Mouse (Mus musculus) hindbrain, embryonic 11.5 days (tissue): ENCODE results near the gene Dop1b. TPM values are rescaled to one million over a fixed set of nuclear protein-coding genes. Genes with fewer than 3 reads are reported as not detected.

Experiments
- ATAC-seq: fragments of 200-750 bp; cut with Nextera tagmentation; 2 replicates; pipeline ENCODE4 v1.8.0; 2017; ENCODE audit warnings: mild to moderate bottlenecking, moderate TSS enrichment, moderate library complexity; ENCODE audit not compliant: low FRiP score
- DNase-seq: peaks from one replicate; pipeline ENCODE4 v3.0.0-alpha.2; 2015; ENCODE audit warnings: low spot score
- H3K27ac ChIP-seq: fragments of 300-500 bp; sonication (generic); 2 replicates; pipeline ENCODE4 v1.5.1; 2014; ENCODE audit warnings: mild to moderate bottlenecking, low read depth, low read length
- H3K27me3 ChIP-seq: fragments of 300-500 bp; sonication (generic); 2 replicates; pipeline ENCODE4 v1.6.1; 2014; ENCODE audit warnings: mild to moderate bottlenecking, low read length, moderate library complexity, mixed read lengths; ENCODE audit not compliant: control insufficient read depth, insufficient read depth
- H3K36me3 ChIP-seq: fragments of 300-500 bp; sonication (generic); 2 replicates; pipeline ENCODE4 v1.6.1; 2014; ENCODE audit warnings: mild to moderate bottlenecking, low read length, moderate library complexity, mixed read lengths; ENCODE audit not compliant: control insufficient read depth, insufficient read depth
- H3K4me1 ChIP-seq: fragments of 300-500 bp; sonication (generic); replicated peaks from 2 replicates; pipeline ENCODE4 v1.6.1; 2014; ENCODE audit warnings: low read length, mixed read lengths; ENCODE audit not compliant: control insufficient read depth, insufficient read depth
- H3K4me2 ChIP-seq: fragments of 300-500 bp; sonication (generic); replicated peaks from 2 replicates; pipeline ENCODE4 v1.6.1; 2014; ENCODE audit warnings: mild to moderate bottlenecking, low read depth, low read length
- H3K4me3 ChIP-seq: fragments of 300-500 bp; sonication (generic); 2 replicates; pipeline ENCODE4 v1.5.1; 2014; ENCODE audit warnings: low read depth, low read length
- H3K9ac ChIP-seq: fragments of 300-500 bp; sonication (generic); 2 replicates; pipeline ENCODE4 v1.6.1; 2014; ENCODE audit warnings: low read depth, low read length
- H3K9me3 ChIP-seq: fragments of 300-500 bp; sonication (generic); 2 replicates; pipeline ENCODE4 v1.6.1; 2016; ENCODE audit warnings: low read length; ENCODE audit not compliant: control insufficient read depth
- WGBS: fragments of 180-500 bp; shearing (Covaris S2); extraction: QIAGEN DNeasy Blood & Tissue Kit; methylation state at CpG from one replicate; pipeline ENCODE4 v1.1.7; 2014; 5-methylcytosine and 5-hydroxymethylcytosine counted together
- polyA plus RNA-seq: library from polyadenylated mRNA; unstranded; fragments of >200 nt; fragmentation: Nextera tagmentation; extraction: Ambion mirVana; gene quantifications from 2 replicates; pipeline ENCODE4 v1.2.1, GENCODE M21; 2014

Dop1b gene
- polyA plus RNA-seq, 1 experiment from 2014 or later: 19.6 TPM

DNA sequence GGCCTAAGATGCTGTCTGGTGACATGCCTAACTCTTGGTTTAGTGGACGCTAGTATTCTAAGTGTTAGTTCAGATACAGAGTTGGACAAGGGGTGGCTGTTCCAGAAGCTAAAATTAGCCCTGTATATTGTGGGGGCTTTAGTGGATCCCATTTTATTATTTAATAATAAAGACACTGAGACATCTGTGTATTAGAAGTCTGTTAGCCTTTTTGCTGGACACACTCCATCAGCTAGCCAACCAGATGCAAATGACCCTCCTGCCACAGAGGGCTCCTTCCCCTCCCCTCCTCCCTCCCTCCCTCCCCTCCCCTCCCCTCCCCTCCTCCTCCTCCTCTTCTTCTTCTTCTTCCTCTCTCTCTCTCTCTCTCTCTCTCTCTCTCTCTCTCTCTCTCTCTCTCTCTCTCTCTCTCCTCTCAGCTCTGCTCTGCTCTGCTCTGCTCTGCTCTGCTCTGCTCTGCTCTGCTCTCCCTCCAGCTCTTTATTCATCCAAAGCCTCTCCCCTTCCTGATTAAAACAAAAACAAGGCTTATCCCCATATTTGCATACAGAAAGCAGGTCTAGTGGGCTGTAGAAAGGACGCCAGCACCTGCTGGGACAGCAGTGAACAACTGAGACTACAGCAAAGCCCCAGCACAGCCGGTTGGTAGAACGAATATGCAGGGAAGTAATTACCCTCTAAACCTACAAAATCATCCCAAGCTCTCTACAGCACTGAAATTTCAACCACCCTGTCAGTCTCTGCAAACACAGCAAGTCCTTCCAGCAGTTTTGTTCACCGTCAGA is 78.5 kb downstream of the Dop1b start:
- 30% methylated on average over 5 of the region's 5 CpGs for WGBS
- no peak overlapping the region for H3K4me3 ChIP-seq
- DNase-seq (no peak), ATAC-seq (no peak)
- no peak overlapping the region for H3K9ac ChIP-seq
- H3K27ac ChIP-seq: no peak overlapping the region
- H3K27me3 ChIP-seq: no peaks in the 10 kb centered on the region
- H3K9me3 ChIP-seq: no peaks in the 10 kb centered on the region
- H3K4me1 ChIP-seq: no peaks in the 10 kb centered on the region
- no peaks in the 10 kb centered on the region for H3K36me3 ChIP-seq
- H3K4me2 ChIP-seq: no peak overlapping the region

DNA sequence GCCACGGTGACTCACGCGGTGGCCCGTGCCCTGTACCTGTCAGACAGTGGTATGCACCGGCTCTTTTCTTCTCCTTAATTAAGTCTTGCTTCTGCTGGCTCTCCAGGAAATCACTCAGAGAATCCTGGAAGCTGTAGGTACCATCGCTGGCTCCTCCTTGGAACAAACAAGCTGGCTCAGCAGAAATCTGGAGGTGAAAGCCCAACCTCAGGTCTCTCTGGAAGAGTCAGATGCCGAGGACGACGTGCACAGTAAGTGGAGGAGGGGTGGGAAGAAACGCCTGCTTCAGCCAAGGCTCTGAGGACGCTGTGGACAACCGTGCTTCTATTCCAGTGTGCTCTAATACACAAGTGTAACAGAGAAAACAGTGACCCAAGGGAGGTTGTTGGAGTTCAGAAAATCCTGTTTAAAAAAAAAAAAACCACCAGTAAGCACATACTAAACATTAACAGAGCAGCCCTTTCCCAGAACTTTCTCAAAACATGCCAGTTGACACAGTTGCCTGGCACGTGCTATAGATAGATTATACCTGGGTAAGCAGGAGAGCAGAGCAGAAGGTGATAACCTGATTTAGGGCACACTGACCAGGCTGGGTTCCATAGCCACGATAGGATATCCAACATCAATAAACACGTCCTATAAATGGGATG is 81.4 kb downstream of the Dop1b start:
- H3K36me3 ChIP-seq: no peaks in the 10 kb centered on the region
- H3K4me2 ChIP-seq: no peak overlapping the region
- H3K4me1 ChIP-seq: no peaks in the 10 kb centered on the region
- no peaks in the 10 kb centered on the region for H3K27me3 ChIP-seq
- H3K4me3 ChIP-seq: no peak overlapping the region
- 72% methylated on average over 15 of the region's 15 CpGs for WGBS
- no peak overlapping the region for H3K9ac ChIP-seq
- H3K27ac ChIP-seq: no peak overlapping the region
- DNase-seq: no peak
- ATAC-seq: no peak
- no peaks in the 10 kb centered on the region for H3K9me3 ChIP-seq

DNA sequence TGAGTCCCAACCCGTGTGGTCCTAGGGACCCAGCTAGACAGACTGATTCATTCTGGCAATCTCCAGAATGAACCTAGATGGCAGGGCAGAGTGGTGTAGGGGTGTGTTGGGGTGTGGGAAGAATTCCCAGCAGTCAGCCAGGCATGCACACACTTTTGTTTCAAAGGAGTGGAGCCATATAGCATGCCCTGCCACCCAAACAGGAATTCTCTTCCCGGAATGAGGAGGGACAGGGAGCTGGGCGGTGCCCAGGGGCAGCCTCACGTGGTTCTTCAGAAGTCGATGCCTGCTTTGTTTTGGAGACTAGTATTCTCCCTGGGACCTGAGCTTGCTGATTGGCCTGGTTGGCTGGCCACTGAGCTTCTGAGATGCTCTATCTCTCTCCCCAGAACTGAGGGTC is 83.1 kb downstream of the Dop1b start:
- Histone ChIP-seq H3K4me1 (no peaks in the 10 kb centered on the region), H3K4me3 (no peak overlapping the region), H3K9ac (no peak overlapping the region), H3K9me3 (no peaks in the 10 kb centered on the region), H3K27me3 (no peaks in the 10 kb centered on the region), H3K4me2 (no peak overlapping the region), H3K27ac (no peak overlapping the region), H3K36me3 (no peaks in the 10 kb centered on the region)
- 80% methylated on average over 5 of the region's 5 CpGs for WGBS
- no peak for DNase-seq
- ATAC-seq: no peak

DNA sequence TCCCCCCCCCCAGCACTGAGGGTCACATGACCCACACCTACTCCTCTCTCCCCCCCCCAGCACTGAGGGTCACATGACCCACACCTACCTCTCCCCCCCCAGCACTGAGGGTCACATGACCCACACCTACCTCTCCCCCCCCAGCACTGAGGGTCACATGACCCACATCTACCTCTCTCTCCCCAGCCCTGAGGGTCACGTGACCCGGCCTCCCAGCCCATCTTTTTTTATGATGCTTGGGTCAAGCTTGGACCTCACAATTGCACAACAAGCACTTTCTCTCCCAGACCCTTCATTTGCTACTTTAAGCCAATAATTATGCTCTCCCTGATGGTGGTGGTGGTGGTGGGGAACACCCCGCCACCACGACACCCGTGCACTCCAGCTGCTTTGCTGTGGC is 83.7 kb downstream of the Dop1b start:
- Histone ChIP-seq H3K27me3 (no peaks in the 10 kb centered on the region), H3K4me3 (no peak overlapping the region), H3K9ac (no peak overlapping the region), H3K36me3 (no peaks in the 10 kb centered on the region), H3K4me2 (no peak overlapping the region), H3K9me3 (no peaks in the 10 kb centered on the region), H3K27ac (no peak overlapping the region), H3K4me1 (no peaks in the 10 kb centered on the region)
- DNase-seq: no peak
- WGBS: 95% methylated on average over 5 of the region's 5 CpGs
- ATAC-seq: no peak

DNA sequence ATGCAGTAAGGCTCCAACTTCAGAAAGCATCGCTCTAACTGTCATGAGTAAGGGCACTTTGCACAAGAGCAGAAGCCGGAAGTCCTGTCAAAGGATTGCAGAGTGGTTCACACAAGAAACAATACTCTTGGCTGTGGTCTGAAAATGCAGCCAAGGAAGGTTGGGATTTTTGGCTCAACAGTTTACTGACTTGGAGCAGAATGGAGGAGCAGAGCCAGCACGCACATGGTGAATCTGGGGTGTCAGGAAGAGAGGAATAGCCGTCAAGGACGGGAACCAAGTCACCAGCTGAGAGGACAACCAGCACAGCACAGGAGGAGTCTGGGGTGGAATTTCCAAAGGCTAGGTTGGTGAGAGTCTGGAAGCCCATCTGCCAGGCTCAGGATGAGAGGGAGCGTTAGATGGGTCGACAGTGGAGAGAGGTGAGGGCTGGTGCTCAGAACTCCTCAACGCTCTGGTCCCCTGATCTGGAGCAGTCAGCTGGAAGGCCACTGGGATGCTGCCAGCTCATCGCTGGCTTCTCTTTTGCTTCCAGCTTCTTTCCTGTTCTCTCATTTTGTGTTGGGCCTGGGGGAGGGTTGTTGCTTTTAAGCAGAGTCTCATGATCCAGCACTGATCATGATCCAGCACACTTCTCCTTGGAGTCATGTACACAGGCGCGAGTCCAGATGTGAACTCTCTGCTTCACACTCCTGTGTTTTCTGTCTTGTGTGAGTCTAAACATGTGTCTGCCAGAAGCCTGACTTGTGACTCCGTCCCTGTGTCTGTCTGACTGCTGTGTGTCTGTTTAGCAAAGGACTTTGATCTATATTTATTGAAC is 85.5 kb downstream of the Dop1b start:
- Histone ChIP-seq H3K36me3 (no peaks in the 10 kb centered on the region), H3K4me3 (no peak overlapping the region), H3K27me3 (no peaks in the 10 kb centered on the region), H3K9me3 (no peaks in the 10 kb centered on the region), H3K27ac (no peak overlapping the region), H3K9ac (no peak overlapping the region), H3K4me2 (no peak overlapping the region), H3K4me1 (no peaks in the 10 kb centered on the region)
- ATAC-seq: no peak
- no peak for DNase-seq
- WGBS: 85% methylated on average over 12 of the region's 12 CpGs

DNA sequence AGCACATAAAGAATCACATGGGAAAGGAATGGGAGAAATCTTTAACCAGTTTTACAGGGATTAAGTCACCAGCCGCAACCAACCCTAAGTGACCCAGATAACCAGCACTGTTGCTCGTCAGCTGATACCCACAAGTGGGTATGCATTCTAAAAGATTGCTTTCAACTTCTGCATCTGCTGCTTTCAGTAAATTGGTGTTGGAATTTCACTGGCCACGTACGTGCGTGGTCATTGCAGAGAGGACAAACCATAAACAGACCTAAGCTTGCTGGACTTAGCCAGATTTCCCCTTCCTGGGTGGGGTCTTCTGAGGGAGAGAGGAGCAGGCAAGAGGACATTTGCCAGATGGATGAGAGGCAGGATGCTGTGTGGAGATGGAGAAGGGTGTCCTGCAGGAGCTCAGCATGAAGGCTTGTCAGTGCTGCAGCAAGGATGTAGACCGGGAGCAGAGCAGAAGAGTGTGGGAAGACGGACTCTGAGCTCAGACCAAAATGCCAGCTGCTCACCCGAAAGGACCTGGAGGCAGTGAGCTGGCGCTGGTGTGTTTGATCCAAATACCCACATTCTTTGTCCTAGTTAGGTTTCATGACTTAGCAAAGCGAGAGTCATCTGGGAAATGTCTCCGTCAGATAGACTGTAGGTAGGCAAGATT is 86.3 kb downstream of the Dop1b start:
- WGBS: 89% methylated on average over 11 of the region's 11 CpGs
- Histone ChIP-seq H3K4me3 (no peak overlapping the region), H3K27me3 (no peaks in the 10 kb centered on the region), H3K9ac (no peak overlapping the region), H3K4me2 (no peak overlapping the region), H3K9me3 (no peaks in the 10 kb centered on the region), H3K27ac (no peak overlapping the region), H3K36me3 (no peaks in the 10 kb centered on the region), H3K4me1 (no peaks in the 10 kb centered on the region)
- ATAC-seq (no peak), DNase-seq (no peak)

DNA sequence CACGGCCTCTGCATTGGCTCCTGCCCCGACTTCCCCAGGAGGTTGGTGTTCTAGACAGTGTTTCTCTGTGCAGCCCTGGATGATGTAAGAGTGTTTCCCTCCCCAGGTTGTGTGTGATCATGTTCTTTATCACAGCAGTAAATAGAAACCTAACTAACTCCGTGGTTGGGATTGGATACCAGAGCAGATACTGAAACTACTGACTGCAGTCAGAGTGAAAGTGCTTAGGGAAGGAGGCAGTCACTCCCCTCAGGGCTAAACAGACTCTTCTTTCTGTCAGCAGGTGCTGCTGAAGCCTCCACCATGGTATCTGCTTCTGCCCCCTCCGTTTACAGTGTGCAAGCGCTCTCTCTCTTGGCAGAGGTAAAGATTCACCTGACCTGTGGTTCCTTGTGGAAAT is 86.9 kb downstream of the Dop1b start:
- H3K4me1 ChIP-seq: no peaks in the 10 kb centered on the region
- DNase-seq (no peak), ATAC-seq (no peak)
- no peak overlapping the region for H3K9ac ChIP-seq
- no peak overlapping the region for H3K4me2 ChIP-seq
- 70% methylated on average over 5 of the region's 5 CpGs for WGBS
- no peak overlapping the region for H3K27ac ChIP-seq
- no peaks in the 10 kb centered on the region for H3K36me3 ChIP-seq
- H3K9me3 ChIP-seq: no peaks in the 10 kb centered on the region
- no peaks in the 10 kb centered on the region for H3K27me3 ChIP-seq
- H3K4me3 ChIP-seq: no peak overlapping the region

DNA sequence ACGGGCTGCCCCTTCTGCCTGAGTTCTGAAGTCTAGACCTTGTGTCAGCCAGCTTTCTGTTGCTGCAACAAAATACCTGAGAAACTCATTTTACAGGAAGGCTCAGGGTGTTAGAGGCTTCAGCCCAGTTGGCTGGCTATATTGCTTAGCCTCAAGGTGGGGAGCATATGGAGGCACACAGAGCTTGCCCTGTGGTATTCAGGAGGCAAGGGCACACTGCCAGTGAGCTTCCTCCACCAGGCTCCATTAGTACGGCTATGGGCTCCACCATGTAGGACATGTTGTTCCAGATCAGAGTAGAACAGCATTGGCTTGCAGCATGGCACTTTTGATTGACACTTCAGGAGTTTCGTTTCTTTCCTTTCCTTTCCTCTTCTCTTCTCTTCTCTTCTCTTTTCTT is 87.4 kb downstream of the Dop1b start:
- H3K4me2 ChIP-seq: no peak overlapping the region
- 92% methylated on average over 3 of the region's 3 CpGs for WGBS
- no peak overlapping the region for H3K9ac ChIP-seq
- H3K9me3 ChIP-seq: no peaks in the 10 kb centered on the region
- H3K27ac ChIP-seq: no peak overlapping the region
- no peak overlapping the region for H3K4me3 ChIP-seq
- no peaks in the 10 kb centered on the region for H3K4me1 ChIP-seq
- DNase-seq: no peak
- no peaks in the 10 kb centered on the region for H3K36me3 ChIP-seq
- ATAC-seq: no peak
- H3K27me3 ChIP-seq: no peaks in the 10 kb centered on the region
